Mouse (Mus musculus): ENCODE measurements around the gene Pinlyp.

DNA sequence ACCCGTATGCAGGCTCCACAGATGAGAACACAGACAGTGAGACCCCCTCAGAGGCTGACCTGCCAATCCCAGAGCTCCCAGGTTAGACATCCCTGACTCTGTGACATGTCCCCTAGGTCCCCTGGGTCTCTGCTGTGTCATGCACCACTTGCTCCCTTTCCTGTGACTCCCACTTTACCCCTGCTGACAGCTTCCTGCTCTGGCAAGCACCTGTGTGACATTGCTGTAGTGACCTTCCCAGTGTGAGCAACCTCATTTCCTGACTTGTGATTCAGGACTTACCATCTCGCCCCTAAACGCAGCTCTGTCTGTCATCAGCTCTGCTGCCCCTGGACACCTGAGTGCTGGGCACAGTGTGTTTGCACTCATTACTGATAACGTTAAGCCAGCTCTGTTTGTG lies 25.2 kb upstream of the Pinlyp start:
- no peak for TF ChIP-seq GATA1 (IDR thresholded peaks at IDR 0.05; ENCODE audit: low read length)
- TF ChIP-seq TAL1 (IDR thresholded peaks at IDR 0.05; ENCODE audit: low read length), result no peak
